Mouse (Mus musculus) urinary bladder, postnatal 25 days (tissue): ENCODE measurements around the gene Asgr2.
"Not testable (repeated sequence)": the region's sequence is repeated elsewhere in the genome, so short reads cannot be mapped to it uniquely, and the experiment has no call there.

ENCODE experiments used
- DNase-seq: peaks from one replicate; pipeline ENCODE4 v3.0.0; 2022; ENCODE audit warnings: low spot score

Asgr2 gene

DNA sequence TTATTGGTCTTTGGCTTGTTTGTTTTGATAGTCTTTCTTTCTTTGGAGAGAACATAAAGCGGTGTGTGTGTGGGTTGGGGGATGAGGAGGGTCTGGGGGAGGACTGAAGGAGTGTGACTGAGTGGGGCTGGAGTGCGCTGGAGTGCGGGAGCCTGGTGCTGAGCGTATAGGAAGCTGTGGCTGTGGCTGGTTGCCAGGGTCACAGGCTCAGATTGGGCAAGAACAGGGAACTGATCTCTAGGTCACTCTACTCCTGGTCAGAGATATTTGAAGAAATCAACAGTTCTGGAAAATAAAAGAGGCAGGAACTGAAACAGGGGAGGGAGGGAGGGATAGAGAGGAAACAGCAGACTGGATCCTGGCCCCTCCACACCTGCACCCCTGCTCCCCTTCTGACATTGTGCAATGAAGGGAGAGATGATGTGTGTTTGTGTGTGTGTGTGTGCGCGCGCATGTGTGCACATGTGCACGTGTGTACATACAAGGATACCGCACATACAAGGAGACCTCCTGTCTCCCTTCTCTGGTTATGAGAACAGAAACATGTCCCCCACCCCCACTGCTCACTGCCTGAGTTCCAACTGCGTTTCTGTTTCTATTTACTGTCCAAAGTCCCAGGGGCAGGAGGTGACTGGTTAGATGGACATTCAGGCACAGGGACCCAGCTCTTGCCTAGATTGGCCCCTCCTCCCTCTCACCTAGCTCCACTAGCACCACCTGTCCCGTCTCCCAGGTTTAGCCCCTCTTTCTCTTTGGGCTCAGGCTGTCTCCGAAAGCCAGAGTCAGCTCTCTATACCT lies at the start of gene Asgr2:
Gene Asgr2, plus strand, starts transcription at position 659 of the 798 bp plus-strand sequence.
- DNase-seq, result no peak

DNA sequence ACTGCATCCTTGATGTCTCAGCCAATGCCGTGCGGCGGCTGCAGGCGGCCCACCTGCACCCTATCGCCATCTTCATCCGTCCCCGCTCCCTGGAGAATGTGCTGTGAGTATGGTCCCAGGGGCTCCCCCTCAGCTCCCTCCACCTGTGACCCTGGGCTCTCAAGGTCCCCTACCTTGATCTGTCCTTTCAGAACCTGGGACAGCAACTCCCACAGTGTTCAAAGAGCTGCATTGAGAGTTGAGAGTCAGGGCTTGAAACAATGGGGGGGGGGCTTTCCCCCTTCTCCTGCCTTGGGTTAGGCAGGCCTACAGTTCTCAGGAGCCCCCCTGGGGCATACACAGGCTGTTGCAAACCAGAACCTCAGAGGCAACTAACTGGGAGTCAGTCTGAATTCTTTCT lies 48.8 kb upstream of the Asgr2 start:
- no peak for DNase-seq

DNA sequence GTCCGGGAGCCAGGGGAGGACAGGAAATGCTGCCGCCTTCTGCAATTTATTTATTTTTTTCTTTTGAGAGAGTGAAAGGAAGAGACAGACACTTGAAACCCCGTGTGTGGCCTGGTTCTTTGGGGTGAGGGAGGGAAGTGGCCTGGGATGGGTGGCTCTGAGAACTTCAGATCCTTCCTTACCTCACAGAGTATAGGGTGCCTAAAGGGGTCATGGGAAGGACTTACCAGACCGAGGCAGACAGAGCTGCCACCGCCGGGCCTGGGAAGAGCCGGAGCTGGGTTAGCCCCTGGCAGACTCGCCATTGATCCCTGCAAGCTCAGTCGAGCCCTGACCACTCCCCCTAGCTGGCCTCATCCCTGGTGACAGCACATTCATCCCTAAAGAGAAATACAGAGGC lies 47.0 kb upstream of the Asgr2 start:
- no peak for DNase-seq

DNA sequence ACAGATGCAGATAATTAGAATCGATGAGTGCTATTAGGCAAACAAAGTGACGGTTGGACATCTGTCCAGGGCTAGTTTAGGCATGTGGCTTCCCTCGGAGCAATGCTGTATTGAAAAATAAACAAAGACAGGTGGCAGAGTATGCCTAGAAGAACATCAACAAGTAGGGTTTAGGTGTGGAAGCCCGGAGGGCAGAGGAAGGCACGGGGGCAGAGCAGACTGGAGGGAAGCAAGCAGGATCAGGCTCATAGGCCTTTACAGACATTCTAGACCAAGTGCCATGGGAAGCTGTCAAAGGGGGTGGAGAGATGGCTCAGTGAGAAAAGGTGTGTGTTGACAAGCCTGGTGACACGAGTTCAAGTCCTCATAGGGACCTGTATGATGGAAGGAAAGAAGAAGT lies 43.1 kb upstream of the Asgr2 start:
- DNase-seq, result no peak

DNA sequence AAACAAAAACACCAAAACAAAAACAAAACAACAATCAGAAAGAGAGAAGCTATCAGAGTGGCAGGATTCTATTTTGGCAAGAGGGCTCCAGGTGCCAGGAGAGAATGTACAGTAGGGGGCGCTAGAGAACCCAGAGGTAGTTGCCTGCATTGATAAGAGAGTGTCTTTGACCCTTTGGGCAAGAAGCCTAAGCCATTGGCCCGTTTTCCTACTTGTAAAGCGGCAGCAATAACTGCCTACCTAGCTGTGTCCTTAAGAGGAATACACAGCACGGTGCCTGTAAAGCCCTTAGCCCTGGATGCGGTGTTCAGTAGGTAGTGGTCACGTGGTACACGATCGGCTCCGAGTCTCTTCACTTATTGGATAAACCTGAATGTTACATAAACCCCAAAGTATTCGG lies 42.6 kb upstream of the Asgr2 start:
- no peak for DNase-seq

DNA sequence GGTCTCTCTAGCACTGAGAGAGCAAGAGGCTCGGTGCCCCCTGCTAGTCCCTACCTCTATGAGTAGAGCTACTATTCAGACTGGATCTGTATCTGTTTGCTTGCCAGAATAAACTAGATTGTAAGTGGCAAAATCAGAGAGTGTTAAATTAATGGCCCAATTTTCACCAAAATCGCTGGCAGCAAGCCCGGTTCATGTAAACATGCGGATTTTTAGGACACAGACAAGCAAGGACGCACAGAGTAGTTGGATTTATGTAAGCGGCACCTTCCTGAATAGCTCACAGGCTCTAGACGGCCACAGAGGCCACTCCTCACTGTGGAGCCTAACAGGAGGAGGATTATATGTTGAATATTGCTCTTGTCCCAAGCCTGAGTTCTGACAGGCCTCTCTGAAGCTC lies 39.3 kb upstream of the Asgr2 start:
- no peak for DNase-seq

DNA sequence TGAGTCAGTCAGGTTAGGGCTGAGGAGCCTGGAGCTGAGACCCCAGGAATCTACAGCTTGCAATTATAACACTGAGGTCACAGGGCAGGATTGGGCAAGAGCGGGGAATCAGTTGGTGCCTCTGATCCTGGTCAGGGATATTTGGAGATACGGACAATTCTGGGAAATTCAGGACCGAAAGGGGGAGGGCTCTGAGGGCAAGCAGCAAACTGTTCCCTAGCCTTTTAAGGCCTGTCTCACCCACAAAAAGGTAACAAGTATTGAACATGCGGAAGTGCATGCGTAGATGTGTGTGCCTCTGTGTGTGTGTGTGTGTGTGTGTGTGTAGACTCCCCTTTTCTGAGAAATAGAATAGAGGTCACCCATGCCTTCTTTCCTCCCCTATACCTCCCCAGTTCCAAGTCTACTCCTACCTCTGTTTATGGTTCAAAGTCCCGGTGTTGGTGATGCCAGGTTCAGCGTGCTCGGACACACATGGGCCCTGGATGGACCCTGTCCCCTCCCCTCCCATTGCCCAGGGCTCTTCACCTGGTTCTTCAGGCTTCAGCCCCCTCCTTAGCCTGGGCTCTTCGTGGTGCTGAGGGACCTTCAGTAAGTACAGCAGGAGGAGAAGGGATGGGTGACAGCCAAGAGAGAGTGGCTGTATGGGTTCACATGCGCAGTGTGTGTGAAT lies 38.4 kb upstream of the Asgr2 start, which contains the start of gene Asgr1:
Gene Asgr1, plus strand, starts transcription at position 188 of the 673 bp plus-strand sequence.
- DNase-seq, result no peak

DNA sequence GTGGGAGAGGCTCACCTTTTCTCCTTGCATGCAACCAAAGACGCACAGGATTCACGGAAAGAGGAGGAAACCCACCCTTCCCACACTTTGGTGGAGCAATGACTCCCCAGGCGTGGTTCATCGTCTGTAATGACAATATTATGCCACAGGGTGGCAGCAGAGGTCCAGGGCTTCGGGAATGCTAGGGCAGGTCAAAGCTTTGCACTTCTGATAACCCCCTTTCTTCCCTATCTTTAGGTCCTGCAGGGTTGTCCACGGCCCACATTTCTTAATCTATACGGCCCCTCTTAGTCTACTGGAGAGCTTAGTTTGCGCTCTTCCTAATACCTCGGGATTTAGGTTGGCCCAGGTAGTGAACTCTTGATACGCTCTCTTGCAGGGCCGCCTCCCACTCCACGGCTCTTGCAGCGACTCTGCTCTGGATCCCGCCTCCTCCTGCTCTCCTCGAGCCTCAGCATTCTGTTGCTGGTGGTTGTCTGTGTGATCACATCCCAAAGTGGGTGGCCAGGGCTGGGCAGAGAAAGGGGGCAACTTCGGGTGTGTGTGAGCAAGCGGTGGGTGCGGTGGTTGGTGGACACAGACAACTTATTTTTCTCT lies 36.7 kb upstream of the Asgr2 start:
- DNase-seq, result peak; percentile 78

DNA sequence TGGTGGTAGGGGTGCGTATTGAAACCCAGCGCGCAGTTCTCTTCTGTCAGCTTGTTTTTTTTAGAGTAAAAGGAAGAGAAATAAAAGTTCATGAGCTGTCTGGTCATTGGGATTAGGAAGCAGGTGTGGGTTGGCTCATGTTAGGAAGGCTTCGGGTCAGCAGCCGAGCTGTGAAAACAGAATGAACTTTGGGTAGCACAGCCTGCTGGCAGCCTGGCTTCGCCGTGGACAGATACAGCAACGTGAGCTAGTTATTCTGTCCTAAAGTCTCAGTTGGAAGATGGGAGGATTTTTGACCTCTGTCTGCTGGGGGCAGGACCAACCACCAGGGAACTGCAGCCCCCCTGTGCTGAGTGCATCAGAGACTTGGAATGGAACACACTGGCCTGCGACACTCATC lies 34.6 kb upstream of the Asgr2 start:
- DNase-seq, result no peak

DNA sequence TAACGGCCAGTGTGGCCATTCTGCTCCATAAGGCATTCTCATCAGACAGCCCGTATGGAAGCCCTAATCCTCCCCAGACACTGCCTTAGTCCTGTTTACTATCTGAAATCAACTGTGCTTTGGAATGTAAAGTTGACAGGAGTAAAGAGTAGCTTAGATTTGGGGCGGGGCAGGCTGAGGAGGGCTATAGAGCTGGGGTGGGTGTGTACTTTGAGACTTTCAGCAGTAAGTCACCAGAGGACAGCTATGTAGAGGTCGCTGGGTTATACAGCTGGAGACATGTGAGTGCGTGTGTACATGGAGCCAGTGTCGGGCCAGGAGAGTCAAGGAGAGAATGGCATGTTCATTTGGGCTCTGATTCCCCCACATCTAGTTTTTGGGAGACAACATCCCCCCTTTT lies 32.5 kb upstream of the Asgr2 start:
- no peak for DNase-seq

DNA sequence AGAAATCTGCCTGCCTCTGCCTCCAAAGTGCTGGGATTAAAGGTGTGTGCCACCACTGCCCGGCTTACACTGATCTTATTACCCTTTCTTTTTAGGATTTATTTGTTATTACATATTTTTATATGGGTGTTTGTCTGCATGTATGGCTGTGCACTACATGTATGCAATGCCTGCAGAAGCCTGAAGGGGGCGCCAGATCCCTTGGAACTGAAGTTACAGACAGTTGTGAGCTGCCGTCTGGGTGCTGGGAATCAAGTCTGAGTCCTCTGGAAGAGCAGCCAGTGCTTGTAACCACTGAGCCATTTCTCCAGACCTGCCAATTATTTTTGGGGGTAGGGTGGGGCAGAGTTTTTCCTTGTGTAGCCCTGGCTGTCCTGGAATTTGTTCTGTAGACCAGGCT lies 29.4 kb upstream of the Asgr2 start:
- no peak for DNase-seq

DNA sequence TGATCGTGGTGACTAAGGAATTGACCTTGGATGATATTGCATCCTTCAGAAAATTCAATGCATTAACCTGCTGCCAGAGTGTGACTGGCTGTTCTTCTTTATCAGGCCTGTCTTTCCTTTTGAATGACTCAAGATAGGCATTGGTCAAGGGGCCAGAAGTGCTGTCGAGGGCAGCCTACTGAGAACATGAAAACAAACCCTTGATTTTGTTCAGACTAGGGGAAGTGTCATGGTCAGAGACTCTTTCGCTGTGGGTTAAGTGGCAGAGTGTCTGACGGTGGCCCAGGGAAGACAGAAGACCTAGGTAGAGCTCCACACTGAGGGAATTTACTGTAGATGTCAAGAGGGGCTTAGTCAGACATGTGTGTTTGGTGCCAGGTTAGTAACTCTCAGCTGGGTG lies 25.7 kb upstream of the Asgr2 start:
- no peak for DNase-seq

DNA sequence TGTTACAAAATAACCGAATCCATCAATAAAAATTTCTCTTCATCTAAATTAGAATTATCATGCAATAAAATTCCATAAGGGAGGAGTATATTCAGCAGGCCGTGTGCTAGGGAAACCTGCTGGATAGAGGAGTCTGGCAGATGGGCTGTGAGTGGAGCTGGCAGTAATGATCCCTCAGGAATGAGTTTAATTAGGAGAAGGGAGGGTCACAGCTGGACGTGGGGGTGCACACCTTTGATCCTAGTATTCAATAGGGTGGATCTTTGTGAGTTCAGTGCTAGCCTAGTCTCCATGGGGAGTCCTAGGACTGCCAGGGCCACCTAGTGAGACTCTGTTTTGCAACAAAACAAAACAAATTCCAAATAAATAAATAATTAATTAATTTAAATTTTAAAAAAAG lies 24.2 kb upstream of the Asgr2 start:
- no peak for DNase-seq

DNA sequence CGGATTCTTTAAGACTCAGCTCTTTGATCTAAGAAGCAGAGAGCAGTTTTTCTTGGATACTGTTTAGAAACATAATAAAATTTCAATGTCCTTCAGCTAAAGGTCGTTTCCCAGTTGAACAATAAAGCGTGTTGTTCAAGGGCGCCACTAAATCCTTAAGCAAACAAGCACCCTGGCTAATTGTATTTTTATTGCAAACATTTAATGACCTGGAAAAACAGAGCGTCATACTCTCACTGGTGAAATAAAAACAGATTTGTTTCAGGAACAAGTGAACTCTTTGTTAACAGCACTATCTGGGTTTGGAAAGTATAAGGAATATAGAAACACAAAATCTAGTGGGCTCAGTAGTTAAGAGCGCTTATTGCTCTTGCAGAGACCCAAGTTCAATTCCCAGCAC lies 22.4 kb upstream of the Asgr2 start:
- no peak for DNase-seq

DNA sequence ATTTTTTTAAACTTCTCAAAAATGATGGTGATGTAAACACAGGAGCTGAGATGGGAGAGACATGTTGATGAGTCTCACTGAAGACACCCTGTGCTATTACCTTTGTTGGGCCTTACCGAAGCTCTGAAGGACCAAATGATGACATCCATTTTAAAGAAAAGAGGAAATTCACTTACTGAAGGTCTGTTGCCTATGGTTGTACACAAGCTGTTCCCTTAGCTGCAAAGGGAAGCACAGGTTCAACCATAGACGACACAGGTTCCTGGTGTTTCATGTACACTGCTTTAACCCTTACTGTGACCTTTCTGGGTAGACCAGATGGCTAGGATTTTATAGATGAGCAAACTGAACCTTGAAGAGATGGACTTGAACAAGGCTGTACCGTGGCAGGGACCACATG lies 21.8 kb upstream of the Asgr2 start:
- not testable (repeated sequence) for DNase-seq

DNA sequence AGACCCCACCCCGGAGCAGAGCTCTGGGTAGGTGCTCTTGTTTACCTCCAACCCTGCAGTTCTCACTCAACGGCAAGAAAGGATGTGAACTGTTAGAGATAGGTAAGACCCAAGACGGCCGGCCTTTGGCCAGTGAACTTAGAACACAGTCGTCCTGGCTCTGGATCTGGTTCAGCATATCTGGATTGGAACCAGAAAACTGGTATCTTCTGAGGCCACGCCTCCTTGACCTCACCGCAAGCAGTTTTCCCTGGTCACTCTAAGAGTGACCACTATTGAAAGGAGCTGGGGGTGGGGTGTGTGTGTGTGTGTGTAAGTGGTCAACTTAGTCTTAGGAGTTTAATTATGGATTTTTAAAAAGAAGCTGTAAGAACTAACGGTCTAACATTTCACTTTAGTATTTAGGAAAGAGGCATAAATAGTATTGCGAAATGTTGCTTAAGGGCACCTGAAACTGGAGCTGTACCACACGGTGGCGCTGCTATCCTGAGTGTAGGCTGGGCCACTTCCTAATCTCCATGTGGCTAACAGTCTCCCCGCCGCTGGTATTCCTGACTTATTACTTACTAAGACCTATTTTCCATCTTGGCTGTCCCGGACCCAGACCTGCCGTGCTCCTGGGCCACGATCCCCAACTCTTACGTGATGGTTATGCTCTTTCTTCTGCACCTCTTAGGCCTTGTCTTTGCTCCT lies 17.9 kb upstream of the Asgr2 start:
- DNase-seq, result peak; percentile 82

DNA sequence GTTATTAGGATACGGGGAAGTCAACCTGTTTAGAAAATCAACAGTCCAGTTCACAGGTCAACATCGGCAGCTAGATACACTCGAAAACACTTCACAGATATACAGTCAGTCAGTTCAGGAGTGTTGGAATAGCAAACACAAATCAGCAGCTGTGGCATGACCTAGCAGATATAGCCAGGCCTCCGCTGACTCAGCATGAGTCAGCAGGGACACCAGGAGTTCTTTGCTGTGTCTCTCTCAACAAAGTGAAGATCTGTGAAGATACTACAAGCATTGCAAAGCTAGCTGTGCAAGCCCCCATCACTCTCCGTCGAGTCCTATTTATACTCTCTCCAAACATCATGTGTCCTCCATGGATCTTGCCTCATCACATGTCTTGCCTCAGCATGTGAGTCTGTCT lies 16.9 kb upstream of the Asgr2 start:
- DNase-seq, result no peak

DNA sequence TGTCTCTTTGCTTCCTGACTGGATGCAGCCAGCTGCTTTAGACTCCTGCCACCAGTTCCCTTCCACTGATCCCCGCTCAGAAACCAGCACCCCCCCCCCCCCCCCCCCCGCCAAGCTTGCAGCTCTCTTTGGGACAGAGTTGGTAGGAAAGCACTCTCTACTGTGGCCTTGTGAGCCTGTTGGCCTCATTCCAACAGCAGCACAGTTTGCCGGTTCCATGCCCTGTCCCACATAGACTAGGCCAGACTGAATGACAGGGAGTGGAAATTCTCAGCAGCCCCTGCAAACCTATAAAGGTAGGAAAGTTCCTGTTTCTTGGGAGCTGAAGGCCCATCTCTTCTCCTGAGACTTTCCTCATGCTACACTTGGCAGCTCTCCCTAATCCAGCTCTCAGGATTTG lies 15.0 kb upstream of the Asgr2 start:
- DNase-seq, result no peak

DNA sequence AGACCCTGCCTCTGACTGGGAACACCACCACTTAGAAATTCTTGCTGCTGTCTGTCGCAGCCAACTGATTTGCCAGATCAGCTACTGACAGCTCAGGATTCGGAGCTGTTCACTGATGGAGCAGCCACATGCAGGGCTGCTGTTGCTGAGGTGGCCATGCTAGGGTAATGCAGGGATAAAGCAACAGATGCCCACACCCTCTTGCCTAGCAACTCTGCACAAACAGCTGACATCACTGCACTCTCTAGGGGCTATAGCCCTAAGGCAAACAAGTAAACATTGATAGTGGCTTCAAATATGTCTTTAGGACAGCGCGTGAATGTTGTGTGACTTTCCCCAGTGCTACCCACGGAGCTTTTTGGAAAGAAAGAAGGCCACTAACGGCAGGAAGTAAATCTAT lies 13.3 kb upstream of the Asgr2 start:
- DNase-seq, result no peak

DNA sequence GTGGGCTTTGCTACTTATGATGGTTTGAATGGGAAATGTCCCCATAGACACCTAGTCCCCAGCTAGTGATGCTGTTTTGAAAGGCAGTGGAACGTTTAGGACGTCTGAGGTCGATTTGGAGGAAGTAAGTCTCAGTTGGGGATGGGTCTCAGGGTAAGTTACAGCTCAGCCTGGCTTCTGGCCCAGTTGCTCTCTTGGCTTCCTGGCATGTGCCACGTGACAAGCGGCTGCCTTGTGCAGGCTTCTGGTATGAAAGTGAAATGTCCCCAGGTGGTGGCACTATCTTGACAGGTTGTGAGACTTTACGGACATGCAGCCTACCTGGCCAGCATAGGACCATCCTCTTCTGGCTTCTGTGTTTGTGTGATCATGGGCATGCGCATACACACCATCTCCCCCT lies 12.5 kb upstream of the Asgr2 start:
- DNase-seq, result no peak

DNA sequence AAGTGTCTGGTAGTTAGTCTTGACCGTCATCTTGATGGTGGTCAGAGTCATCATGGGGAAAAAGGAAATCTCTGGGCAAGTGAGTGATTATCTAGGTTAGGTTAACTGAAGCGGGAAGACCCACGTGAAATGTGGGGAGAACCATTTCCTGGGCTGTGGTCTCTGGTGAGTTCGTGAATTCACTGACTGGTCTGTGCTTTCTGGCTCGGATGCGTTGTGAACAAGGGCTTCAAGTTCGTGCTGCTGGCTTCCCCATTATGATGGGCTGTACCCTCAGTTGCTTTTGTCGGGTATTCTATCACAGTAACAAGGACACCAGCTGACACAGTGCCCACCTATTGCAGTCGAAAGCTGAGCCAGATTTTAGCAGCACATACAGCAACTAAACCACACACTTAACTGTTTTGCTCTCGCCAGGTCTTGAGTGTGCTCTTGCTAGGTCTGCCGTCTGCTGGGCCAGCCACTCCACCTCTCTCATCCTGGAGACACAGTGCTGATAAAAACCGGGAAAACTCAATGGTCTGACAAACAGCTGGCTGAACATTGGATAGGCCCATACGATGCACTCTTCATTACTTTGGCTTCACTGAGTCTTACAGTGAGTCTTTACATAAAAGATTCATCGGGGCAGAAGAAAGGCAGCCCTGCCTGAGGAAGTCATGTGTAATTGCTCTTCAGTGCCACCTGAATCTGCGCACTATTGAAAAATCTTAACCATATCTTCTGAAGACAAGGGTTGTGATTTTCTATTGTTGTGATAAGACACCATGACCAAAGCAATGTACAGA lies 11.4 kb upstream of the Asgr2 start:
- DNase-seq, result no peak

DNA sequence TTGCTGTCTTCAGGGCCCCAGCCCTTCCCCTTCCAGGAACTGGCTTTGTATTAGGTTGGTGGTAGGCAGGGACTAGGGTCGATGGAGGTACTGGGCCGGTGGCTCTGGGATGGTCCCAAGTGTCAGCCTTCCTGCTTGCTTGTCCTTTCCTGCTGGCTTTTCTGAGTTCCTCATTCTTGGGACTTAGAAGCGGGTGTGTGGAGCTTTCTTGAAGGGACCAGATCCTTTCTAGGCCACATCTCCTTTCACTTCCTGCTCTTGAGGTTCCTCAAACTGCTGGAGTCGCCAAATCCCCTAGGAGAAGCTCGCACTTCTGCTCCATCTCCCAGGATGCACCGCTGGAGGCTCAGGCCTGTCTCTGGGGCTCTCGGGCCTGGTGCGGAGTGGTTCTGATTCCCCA lies 7.9 kb upstream of the Asgr2 start:
- no peak for DNase-seq
